Mouse (Mus musculus): ENCODE data around the gene Ctdsp1.
"Not testable (repeated sequence)": the region's sequence is repeated elsewhere in the genome, so short reads cannot be mapped to it uniquely, and the experiment has no call there.

The Ctdsp1 gene

DNA sequence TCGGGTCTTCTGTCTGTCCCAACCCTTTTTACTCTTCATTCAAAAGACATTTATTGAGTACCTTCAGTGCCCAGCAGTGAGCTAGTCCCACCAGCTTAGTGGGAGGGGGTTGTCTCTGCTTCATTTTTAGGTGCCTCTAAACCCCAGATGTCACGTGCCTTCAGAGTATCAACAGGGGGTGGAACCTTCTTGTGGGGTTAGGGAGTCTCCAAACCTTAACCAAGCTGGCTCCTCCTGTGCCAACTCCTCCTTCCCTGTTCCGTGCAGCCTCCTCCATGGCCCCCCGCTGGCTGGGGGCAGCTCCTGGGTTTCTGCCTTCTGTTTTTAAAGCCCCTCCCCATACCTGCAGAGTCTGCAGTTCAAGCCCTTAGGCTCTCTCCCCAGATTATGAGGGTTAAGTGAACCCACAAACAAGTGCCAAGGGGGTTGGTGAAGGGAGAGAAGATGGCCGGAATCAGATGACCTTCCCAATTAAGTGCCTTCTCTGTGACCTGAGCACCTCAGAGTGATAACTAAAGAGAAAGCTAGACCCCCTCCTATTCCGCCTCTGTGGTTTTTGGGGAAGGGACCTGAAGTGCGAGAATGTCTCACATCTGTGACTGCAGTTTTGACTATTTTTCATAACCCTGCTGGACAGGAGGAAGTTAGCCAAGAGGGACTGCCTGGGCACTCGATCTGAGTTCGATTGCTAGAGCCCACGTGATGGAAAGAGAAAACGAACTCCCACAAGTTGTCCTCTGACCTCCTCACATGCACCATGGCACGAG is 5.3 kb downstream of the Ctdsp1 start:
- not testable (repeated sequence) for DNase-seq (ENCODE audit: low read depth, low spot score)

DNA sequence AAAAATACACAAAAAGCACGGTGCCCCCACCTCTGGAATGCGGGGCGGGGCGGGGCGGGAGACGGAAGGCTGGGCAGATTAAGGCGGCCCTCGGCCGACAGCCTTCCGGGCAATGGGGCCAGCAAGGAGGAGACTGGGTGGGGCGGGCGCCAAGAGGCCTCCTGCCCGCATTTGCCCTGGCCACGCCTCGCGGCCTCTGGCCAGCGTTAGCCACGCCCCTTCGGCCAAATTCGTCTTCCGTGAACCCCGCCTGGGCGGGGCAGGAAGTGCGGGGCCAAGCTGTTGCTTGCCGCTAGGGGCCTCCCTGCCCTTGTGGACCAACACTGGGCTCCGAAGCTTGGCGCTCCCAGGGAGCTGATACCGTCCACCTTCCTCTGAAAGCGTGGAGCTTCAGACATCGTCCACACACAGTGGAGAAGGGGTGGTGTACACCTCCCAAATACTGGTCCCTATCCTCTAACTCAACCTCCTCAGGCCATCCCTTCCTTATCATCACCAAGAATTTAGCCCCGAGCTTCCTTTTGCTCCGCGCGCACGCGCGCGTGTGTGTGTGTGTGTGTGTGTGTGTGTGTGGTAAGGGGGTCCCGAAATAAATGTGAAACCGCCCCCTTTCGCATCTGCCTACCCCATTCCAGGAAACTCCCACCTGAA is 6.1 kb downstream of the Ctdsp1 start:
- DNase-seq (ENCODE audit: low read depth, low spot score) = no peak

DNA sequence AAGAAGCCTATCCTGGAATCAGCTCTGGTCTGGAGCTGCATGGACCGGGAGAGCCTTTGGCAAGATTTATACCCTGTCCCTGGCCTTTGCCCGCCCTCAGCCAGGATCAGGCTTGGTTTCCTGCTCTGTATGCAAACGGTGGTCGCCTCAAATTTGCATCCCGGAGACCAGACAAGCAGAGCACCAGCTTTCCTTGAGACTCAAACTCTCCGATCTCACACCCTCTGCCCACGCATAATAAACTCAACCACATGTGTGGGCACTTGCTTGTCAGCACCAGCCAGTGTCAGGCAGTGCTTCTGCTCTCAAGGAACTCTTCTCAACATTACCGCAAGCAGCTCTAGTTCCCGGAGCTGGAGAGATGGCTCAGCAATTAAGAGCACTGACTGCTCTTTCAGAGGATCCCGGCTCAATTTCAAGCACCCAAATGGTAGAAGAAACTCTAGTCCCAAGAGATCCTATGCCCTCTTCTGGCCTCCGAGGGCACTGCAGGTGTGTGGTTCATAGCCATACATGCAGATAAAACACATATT is 6.7 kb downstream of the Ctdsp1 start:
- DNase-seq (ENCODE audit: low read depth, low spot score) = no peak

DNA sequence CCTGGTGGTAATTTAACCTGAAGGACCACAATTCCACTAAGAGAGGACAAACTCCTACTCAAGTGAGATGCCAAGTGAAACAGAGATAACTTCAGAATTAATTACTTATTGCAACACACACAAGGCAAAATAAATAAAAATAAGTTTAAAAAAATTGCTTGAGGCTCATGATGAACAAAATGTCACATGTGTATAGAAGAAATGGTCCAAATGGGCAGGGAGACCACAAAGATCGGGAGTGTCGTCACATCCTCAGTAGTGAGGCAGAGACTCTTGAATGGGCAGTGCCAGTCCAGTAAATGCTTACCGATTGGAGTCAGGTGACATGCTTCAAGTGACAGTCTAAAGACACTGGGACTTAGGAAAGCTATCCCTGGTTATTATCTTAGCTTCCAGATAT is 9.2 kb downstream of the Ctdsp1 start:
- no peak for DNase-seq (ENCODE audit: low read depth, low spot score)

DNA sequence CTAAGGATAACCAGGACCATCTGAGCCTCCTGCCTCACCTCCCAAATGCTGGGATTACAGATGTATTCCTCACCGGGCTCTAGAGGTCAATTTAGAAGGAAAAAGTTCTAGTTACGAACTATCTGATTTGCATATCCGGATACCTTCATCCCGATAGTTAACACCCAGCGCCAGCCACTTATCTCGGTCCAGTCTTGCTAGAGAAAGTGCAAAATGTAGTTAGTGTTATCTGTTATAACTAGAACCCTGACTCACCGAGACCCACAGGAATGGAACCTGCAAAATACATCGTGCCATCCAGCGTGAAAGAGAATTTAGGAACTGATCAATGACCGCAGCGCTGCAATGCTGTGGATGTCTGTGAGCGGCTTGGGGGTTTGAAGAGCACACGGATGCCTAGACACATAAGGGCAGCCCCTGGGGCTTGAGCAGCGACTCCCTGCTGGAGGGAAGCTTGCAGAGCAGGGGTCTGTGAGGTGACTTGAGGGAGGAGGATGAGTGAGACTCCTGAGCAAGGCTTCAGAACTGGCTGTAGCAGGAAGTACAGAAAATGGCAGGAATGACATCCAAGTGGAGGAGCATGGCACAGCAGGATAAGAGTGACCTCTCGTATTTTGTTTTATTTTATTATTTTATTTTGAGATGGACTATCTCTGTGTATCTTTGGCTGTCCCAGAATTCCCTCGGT is 9.8 kb downstream of the Ctdsp1 start:
- DNase-seq (ENCODE audit: low read depth, low spot score) = no peak

DNA sequence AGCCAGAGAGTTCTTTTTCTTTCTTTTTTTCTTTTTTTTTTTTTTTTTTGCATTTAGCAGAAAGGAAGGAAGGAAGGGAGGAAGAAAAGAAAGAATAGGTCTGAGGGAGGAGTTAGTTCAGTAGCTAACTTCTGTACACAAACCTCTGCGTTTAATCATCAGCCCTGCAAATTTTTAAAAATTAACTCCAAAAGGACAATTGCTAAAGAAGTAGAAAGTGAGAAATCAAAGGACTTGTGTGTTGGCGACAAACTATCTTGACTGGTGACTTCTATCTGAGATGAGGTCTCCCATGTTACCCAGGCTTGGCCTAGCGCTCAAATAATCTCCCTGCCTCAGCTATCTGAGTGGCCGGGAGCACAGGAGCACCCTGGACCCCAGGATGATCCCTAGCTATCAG is 12.9 kb downstream of the Ctdsp1 start:
- DNase-seq (ENCODE audit: low read depth, low spot score) = no peak

DNA sequence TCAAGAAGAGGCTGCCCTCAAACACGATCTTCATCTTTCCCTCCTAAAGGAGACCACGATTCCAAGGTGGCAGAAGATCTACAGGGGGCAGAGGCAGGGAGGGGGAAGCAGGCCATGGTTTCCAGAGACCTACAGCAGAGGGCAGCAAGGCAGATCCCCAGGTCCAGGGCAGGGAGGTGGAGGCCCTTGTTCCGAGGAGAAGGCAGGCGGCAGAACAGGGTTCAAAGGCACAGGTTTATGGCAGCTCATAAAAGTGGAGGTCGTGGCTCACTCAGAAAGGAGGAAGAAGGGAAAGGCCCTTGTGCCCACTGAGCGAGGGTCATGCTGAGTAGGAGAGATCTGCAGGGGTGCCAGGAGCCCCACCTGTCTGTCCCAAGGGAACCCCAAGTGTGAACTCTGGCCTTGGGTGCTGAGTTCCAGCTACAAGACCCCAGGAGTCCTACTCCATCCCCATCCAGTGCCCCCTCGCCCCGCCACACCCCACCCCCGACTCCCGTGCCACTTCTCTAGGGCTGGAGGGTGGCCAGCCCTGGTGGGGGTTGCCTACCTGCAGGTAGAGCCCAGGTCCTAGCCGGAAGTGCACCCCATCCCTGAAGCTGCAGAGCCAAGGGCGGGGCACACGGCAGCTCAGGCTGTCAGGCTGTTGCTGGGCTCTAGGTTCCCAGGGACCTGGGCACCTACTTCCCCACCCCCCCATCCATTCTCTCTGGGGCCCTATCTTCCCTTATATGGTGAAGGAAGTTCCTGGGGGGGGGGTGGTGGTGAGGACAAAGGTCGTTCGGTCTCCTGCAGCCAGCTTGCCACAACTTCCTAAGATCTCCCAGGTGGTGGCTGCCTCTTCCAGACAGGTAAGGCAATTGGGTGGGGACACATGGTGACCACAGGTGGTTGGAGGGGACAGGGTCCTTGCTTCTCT is 17.5 kb downstream of the Ctdsp1 start, which contains the start of gene Vil1:
Gene Vil1, plus strand, starts transcription at position 788 of the 916 bp plus-strand sequence.
- DNase-seq (ENCODE audit: low read depth, low spot score) = no peak

DNA sequence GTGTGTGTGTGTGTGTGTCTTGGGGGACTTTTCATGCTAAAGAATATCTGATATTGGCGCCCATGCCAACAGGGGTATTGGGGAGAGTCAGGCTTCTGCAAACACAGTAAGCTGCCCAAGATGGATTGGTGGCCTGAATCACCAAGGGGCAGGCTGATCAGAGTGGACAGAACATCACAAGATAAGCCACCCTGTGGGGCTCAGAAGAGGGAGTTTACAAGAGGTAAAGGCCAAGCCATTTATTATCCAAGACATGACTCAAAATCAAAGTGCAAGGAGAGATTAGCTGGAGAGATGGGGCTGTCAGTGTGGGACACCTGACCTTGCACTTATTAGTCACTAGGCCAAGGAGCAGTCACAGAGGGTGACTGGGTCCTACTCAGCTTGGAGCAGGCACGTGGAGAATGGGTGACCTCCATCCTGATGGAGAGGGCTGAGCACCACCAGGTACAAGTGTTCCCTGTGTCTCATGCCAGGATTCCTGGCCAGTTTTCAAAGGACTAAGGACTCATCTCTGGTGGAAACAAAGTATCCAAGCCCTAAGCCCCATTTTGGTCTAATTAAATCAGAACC is 20.5 kb downstream of the Ctdsp1 start:
- no peak for DNase-seq (ENCODE audit: low read depth, low spot score)

DNA sequence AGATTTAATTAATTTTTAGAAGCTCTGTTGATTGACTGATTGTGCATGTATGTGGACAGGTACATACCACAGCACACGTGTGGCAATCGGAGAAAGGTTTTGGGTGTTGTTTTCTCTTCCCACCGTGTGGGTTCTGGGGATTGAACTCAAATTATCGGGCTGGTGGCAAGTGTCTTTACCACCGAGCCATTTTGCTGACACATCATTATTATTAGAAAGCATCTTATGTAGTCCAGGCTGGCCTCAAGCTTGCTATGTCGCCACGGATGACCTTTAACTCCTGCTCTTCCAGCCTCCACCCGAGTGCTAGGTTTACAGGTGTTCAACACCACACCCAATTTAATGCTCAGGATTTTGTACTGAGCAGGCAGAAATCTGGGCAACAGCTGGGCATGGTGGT is 21.4 kb downstream of the Ctdsp1 start:
- no peak for DNase-seq (ENCODE audit: low read depth, low spot score)

DNA sequence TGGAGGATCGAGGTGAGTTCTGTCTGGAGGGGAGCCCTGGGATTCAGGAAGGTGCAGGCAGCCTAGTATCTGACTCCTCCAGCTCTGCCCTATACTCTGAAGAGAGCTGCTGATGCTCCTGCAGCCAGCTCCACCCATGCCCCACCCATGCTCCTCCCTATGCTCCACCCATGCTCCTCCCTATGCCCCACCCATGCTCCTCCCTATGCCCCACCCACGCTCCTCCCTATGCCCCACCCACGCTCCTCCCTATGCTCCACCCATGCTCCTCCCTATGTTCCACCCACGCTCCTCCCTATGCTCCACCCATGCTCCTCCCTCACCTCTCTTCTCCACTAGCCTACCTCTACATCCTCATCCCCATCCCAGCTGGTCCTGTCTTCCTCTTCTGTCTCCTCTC is 23.8 kb downstream of the Ctdsp1 start:
- no peak for DNase-seq (ENCODE audit: low read depth, low spot score)

DNA sequence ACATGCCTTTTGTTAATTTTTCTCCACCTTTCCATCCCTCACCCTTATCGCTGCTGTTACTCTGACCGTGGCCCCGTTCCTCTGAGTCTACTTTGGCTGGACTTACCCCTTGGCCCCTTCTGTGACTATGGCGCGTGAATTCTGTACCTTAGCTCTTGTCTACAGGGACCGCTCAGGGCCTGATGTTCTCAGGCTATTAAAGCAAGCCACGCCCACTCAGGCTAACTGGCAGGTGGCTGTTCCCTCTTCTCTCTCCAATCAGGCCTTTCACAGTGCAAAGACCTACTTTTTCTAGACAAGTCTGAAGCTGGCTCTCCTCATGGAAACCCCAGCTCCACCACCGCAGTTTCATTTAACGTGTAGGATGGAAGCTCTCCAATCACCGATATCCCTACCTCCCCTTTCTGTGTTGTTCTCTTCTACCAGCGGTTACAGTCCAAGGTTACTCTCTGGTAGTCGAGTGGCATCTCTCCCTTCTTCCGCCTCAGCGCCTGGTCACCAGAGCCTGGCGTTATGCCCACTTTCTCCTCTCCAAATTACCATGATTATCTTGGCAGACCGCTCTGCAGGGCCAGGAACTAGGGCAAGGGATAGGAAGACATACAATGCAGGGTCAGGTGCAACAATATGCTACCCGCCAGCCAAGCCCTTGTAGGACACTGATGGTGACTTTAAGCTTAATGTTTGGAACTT is 27.6 kb downstream of the Ctdsp1 start:
- no peak for DNase-seq (ENCODE audit: low read depth, low spot score)

DNA sequence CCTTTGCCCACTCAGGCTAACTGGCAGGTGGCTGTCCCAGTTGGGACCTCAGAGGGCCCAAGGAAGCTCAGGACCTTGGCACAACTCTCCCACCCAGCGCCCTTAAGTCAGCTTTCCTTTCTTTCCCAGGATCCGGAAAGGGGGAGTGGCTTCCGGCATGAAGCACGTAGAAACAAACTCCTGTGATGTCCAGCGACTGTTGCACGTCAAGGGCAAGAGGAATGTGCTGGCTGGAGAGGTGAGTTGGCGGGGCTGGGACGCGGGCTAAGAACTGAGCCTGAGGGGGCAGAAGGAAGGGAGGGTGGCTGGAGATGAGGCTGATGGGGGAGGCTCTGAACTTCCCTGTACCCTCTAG is 28.1 kb downstream of the Ctdsp1 start:
- DNase-seq (ENCODE audit: low read depth, low spot score) = no peak

DNA sequence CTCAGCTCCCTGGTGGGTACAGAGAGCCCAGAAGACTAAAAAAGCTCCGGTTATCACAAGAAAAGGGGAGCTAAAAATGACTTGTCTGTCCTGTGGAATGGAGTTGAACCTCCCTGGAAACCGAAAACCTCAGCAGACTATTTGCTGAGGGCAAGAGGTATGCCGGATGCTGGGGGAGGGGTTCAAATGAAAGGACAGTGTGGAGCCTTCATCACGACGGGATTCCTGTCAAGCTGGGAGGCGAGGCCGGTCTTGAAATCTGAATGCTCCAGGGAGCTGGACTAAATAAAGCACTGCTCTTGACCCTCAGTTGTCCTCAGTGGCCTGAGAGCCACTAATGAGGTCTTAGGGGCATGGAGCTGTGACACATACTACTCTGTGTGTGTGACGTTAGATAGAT is 31.8 kb downstream of the Ctdsp1 start:
- DNase-seq (ENCODE audit: low read depth, low spot score) = no peak

DNA sequence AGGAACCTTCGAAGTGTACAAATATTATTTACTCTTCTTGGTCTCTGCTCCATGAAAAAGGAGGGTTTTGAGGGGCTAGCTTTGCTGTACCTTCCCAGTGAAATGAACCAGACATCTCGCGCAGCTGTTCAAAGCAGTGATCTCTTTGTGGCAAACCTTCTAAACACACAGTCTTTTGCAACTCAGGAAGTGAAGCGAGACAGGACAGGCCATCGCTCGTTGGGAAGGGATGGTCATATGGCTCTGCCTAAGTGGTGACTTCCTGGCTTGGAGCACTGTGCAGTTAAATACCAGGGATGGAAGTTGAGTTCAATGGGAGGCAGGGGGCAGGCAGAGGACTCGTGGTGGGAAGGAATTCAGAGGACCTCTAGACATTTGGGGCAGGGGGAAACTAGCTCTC is 34.5 kb downstream of the Ctdsp1 start:
- no peak for DNase-seq (ENCODE audit: low read depth, low spot score)

DNA sequence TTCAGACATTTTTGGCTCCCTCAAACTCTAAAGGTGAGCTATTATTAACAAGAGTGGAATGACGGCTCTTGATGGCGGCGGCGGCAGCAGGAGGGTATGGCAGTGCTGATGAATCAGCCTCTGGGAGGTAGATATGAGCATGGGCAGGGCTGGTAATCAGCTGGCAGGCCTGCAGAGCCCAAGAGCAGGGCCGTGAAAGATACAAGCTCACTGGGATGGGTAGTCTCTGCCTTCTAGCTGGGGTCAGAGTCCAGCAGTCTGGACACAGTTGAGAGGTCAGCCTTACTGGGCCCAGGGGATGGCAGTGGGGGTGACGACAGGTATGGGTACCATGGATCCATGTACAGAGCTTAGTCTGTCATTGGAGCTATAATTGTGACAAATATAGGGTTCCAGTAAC is 41.9 kb downstream of the Ctdsp1 start:
- DNase-seq (ENCODE audit: low read depth, low spot score) = no peak

DNA sequence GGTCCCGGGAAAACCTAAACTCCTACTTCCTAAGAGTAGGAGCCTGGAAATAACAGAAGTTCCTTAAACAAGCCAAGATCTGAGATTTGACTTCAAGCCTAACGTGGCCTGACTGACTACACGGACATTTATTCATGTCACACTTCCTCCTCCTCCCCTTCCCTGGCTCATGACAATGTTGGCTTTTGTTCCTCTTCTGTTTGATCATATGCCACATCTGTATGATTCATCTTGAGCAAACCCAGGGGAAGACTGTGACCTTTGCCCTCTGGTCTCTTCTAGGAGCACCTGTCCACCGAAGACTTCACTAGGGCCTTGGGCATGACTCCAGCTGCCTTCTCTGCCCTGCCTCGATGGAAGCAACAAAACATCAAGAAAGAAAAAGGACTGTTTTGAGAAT is 43.3 kb downstream of the Ctdsp1 start:
- no peak for DNase-seq (ENCODE audit: low read depth, low spot score)

DNA sequence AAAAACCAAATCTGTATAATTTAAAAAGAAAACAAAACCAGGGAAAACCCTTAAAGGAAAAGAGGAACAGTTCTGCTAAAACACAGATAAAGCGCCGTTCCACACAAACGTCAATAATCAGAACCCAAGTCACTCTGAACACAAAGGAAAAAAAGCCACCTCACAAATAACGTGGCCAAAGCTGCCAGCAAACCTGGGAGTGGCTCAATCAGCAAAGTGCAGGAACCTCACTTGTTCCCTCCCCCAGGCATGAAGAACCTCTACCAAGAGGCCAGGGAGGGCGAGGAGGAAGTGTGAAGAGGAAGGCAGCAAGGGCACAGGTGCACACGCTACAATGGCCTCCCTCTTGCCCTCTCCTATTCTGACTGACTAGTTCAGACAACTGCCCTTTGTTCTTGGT is 44.3 kb downstream of the Ctdsp1 start:
- DNase-seq (ENCODE audit: low read depth, low spot score) = no peak

DNA sequence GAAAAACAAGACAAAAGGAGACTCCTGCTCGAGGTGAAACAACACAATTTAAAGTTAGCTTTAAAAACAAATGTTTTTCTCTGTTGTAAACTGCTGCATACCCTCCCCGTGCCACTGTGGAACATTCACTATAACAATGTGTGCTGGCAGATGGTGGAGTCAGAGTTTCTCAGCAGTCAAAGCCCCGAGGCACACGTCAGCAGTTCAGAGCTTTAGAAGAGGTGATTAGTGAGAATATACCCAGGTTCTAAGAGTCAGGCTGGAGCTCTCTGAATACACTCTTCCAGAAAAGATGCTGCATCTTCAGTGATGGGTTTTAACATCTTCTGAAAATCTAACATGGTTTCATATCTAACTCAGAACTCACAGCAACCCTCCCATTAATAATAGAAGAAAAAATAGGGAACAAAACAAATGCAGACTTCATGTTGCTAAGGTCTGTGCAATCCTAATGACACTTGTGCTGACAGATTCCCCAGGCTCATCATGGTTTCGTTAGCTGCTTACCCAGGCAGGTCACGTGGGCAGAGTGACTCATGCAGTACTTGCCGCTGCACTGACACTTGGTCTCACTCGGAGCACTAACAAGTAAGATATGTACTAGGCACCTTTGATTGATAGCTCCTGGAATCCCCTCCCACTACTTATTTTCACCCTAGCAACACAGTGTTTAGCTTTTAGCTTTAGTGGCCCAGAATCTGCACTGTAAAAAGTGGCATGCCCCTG is 46.6 kb downstream of the Ctdsp1 start:
- no peak for DNase-seq (ENCODE audit: low read depth, low spot score)

DNA sequence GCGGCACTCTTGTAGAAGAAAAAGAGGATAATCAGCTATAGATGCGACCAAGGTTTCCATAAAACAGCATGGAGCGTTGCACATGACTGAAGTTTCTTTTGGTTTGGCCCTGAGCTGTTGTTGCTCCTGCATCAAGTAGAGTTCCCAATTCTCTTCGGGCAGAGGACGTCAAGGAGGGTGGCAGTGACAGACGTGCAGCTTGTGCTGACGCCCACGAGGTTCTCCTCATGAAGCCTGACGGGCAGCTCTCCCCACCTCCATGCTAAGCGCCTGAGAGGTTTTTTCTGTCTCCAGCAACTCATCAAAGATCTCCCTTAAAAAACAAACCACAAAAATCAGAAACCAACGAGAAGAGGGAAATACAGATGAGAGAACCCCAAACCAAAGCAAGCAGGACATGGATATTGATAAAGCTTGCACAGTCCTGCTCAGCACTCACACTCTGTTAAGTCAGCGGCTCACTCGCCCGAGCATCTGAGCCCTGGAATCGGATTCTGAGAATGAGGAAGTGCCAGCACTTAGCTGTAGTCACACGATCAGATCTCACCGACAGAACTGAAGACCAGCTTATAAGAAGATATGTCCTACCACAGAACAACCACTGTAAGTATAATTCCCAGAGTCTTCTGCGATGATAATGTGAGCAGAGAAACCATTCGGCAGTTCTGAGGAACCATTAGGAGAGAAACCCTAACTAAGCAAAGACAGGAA is 48.0 kb downstream of the Ctdsp1 start:
- no peak for DNase-seq (ENCODE audit: low read depth, low spot score)

All from brain, embryonic 18.5 days (tissue).